Mouse (Mus musculus): ENCODE data around the gene Set. TPM values are rescaled to one million over a fixed set of nuclear protein-coding genes. Genes with fewer than 3 reads are reported as not detected.

The Set gene
- polyA plus RNA-seq, 1 experiment, result 1,058 TPM

GRCm38 (mm10) chr2:30063791-30064190 lies 6.6 kb downstream of the Set start:
- Histone ChIP-seq H3K9me3 (replicated peaks; ENCODE audit: control insufficient read depth, insufficient read depth, low read length, poor library complexity, severe bottlenecking) (no peaks in the 10 kb centered on the region), H3K27ac (ENCODE audit: insufficient read depth, low read length) (peak overlapping the region; percentile 71; the same call in 1 of the 2 replicates), H3K9ac (ENCODE audit: low read depth, poor library complexity, severe bottlenecking) (peak overlapping the region; percentile 100), H3K36me3 (ENCODE audit: control insufficient read depth, insufficient read depth, low read length, poor library complexity, severe bottlenecking) (peaks cover 30% of the 10 kb centered on the region), H3K4me3 (ENCODE audit: low read depth, low read length) (peak overlapping the region; percentile 93), H3K27me3 (ENCODE audit: control insufficient read depth, insufficient read depth, low read length, poor library complexity, severe bottlenecking) (no peaks in the 10 kb centered on the region), H3K4me1 (ENCODE audit: control insufficient read depth, insufficient read depth, low read length) (no peaks in the 10 kb centered on the region)
- TF ChIP-seq POLR2A (IDR thresholded peaks at IDR 0.05; ENCODE audit: insufficient read depth, low read length), result no peak
- no peak for TF ChIP-seq CTCF (IDR thresholded peaks at IDR 0.05; ENCODE audit: low read depth, low read length)
- no peak for TF ChIP-seq EP300 (IDR thresholded peaks at IDR 0.05; ENCODE audit: insufficient read depth, low read depth, low read length)

GRCm38 (mm10) chr2:30064298-30064697 lies 7.1 kb downstream of the Set start:
- H3K9me3 ChIP-seq (replicated peaks; ENCODE audit: control insufficient read depth, insufficient read depth, low read length, poor library complexity, severe bottlenecking), result no peaks in the 10 kb centered on the region
- no peaks in the 10 kb centered on the region for H3K27me3 ChIP-seq (ENCODE audit: control insufficient read depth, insufficient read depth, low read length, poor library complexity, severe bottlenecking)
- peak overlapping the region; percentile 93 for H3K4me3 ChIP-seq (ENCODE audit: low read depth, low read length)
- no peaks in the 10 kb centered on the region for H3K4me1 ChIP-seq (ENCODE audit: control insufficient read depth, insufficient read depth, low read length)
- TF ChIP-seq EP300 (IDR thresholded peaks at IDR 0.05; ENCODE audit: insufficient read depth, low read depth, low read length) (no peak), CTCF (IDR thresholded peaks at IDR 0.05; ENCODE audit: low read depth, low read length) (no peak), POLR2A (IDR thresholded peaks at IDR 0.05; ENCODE audit: insufficient read depth, low read length) (no peak)
- H3K9ac ChIP-seq (ENCODE audit: low read depth, poor library complexity, severe bottlenecking), result peak overlapping the region; percentile 100
- peak overlapping the region; percentile 67; the same call in 1 of the 2 replicates for H3K27ac ChIP-seq (ENCODE audit: insufficient read depth, low read length)
- peaks cover 35% of the 10 kb centered on the region for H3K36me3 ChIP-seq (ENCODE audit: control insufficient read depth, insufficient read depth, low read length, poor library complexity, severe bottlenecking)

GRCm38 (mm10) chr2:30066046-30066901 lies 9.1 kb downstream of the Set start:
- Histone ChIP-seq H3K4me1 (ENCODE audit: control insufficient read depth, insufficient read depth, low read length) (no peaks in the 10 kb centered on the region), H3K9ac (ENCODE audit: low read depth, poor library complexity, severe bottlenecking) (peak overlapping the region; percentile 100), H3K9me3 (replicated peaks; ENCODE audit: control insufficient read depth, insufficient read depth, low read length, poor library complexity, severe bottlenecking) (no peaks in the 10 kb centered on the region), H3K4me3 (ENCODE audit: low read depth, low read length) (peak overlapping the region; percentile 94), H3K36me3 (ENCODE audit: control insufficient read depth, insufficient read depth, low read length, poor library complexity, severe bottlenecking) (peaks cover 50% of the 10 kb centered on the region), H3K27ac (ENCODE audit: insufficient read depth, low read length) (peak overlapping the region; percentile 91), H3K27me3 (ENCODE audit: control insufficient read depth, insufficient read depth, low read length, poor library complexity, severe bottlenecking) (no peaks in the 10 kb centered on the region)
- no peak for TF ChIP-seq CTCF (IDR thresholded peaks at IDR 0.05; ENCODE audit: low read depth, low read length)
- peak; percentile 8 for TF ChIP-seq POLR2A (IDR thresholded peaks at IDR 0.05; ENCODE audit: insufficient read depth, low read length)

- H3K4me3 ChIP-seq (ENCODE audit: low read depth, low read length), result peak overlapping the region; percentile 94
- no peaks in the 10 kb centered on the region for H3K9me3 ChIP-seq (replicated peaks; ENCODE audit: control insufficient read depth, insufficient read depth, low read length, poor library complexity, severe bottlenecking)
- peak overlapping the region; percentile 100 for H3K9ac ChIP-seq (ENCODE audit: low read depth, poor library complexity, severe bottlenecking)
- H3K4me1 ChIP-seq (ENCODE audit: control insufficient read depth, insufficient read depth, low read length), result no peaks in the 10 kb centered on the region
- no peak for TF ChIP-seq EP300 (IDR thresholded peaks at IDR 0.05; ENCODE audit: insufficient read depth, low read depth, low read length)
- no peak for TF ChIP-seq CTCF (IDR thresholded peaks at IDR 0.05; ENCODE audit: low read depth, low read length)
- TF ChIP-seq POLR2A (IDR thresholded peaks at IDR 0.05; ENCODE audit: insufficient read depth, low read length), result no peak
- peaks cover 54% of the 10 kb centered on the region for H3K36me3 ChIP-seq (ENCODE audit: control insufficient read depth, insufficient read depth, low read length, poor library complexity, severe bottlenecking)
- H3K27ac ChIP-seq (ENCODE audit: insufficient read depth, low read length), result peak overlapping the region; percentile 59; the same call in 1 of the 2 replicates
- no peaks in the 10 kb centered on the region for H3K27me3 ChIP-seq (ENCODE audit: control insufficient read depth, insufficient read depth, low read length, poor library complexity, severe bottlenecking)
These were observed 10.1 kb downstream of the Set start for GRCm38 (mm10) chr2:30067031-30067888.

- H3K36me3 ChIP-seq (ENCODE audit: control insufficient read depth, insufficient read depth, low read length, poor library complexity, severe bottlenecking), result peaks cover 59% of the 10 kb centered on the region
These were observed 10.8 kb downstream of the Set start for GRCm38 (mm10) chr2:30067962-30068361.

More at GRCm38 (mm10) chr2:30067962-30068361, 10.8 kb downstream of the Set start:
- no peak for TF ChIP-seq POLR2A (IDR thresholded peaks at IDR 0.05; ENCODE audit: insufficient read depth, low read length)
- no peak for TF ChIP-seq CTCF (IDR thresholded peaks at IDR 0.05; ENCODE audit: low read depth, low read length)
- TF ChIP-seq EP300 (IDR thresholded peaks at IDR 0.05; ENCODE audit: insufficient read depth, low read depth, low read length), result no peak
- H3K4me1 ChIP-seq (ENCODE audit: control insufficient read depth, insufficient read depth, low read length), result no peaks in the 10 kb centered on the region
- peak overlapping the region; percentile 28 for H3K4me3 ChIP-seq (ENCODE audit: low read depth, low read length)
- H3K9ac ChIP-seq (ENCODE audit: low read depth, poor library complexity, severe bottlenecking), result peak overlapping the region; percentile 100
- 0 out of 2 replicates have a peak overlapping the region, but pooled peaks have one; percentile 4 for H3K27ac ChIP-seq (ENCODE audit: insufficient read depth, low read length)
- no peaks in the 10 kb centered on the region for H3K27me3 ChIP-seq (ENCODE audit: control insufficient read depth, insufficient read depth, low read length, poor library complexity, severe bottlenecking)
- H3K9me3 ChIP-seq (replicated peaks; ENCODE audit: control insufficient read depth, insufficient read depth, low read length, poor library complexity, severe bottlenecking), result no peaks in the 10 kb centered on the region
